Mouse (Mus musculus) embryonic stem cell, embryonic (primary cell): ENCODE results near the gene Rbpms2.

ENCODE experiments used
- CTCF ChIA-PET, 4 experiments: fragments of 300-600 bp in 2 of 4; fragments of 350-600 bp in 2 of 4; sonication (Branson Sonifier 250); formaldehyde crosslinking; loops; one replicate each; lab custom pipeline; 2022; ENCODE audit warnings: inconsistent platforms in 2 of 4; lab: Charles Lee
- POLR2A ChIA-PET, 4 experiments: fragments of 300-600 bp in 2 of 4; fragments of 350-600 bp in 2 of 4; sonication (Branson Sonifier 250); formaldehyde crosslinking; loops; one replicate each; lab custom pipeline; 2022; ENCODE audit warnings: antibody characterized with exemption in 4 of 4, inconsistent platforms in 1 of 4; lab: Charles Lee

Gene Rbpms2

DNA sequence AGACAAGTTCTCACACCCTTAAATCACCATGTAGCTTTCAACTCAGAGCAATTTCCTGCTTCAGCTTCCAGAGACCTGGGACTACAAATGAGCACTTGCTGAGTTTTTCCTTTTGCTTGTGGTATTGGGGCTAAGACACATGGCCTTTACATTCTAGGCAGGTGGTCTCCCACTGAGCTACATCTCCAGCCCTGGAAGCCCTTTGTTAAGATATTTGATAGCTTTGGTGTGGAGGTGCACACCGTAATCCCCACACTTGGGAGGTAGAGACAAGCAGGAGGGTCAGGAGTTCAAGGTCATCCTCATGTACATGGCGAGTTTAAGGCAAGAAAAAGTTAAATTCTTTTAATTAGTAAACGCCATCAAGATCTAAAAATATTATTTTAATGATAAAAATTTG is 52.7 kb downstream of the Rbpms2 start:
- CTCF ChIA-PET = interaction anchor here in 3 of 4 experiments (0.7 to 3.3 kb wide), 13 partner anchors 11 to 84 kb away, joined by 3 to 17 read pairs (median 6); no protein-coding TSS in a partner anchor
- POLR2A ChIA-PET = interaction anchor here (0.7 to 3.1 kb wide), 21 partner anchors 9 to 271 kb away, joined by 3 to 12 read pairs (median 4); partner anchors contain the start of genes Oaz2 (in 1 of the 4), Pif1 (in 1 of the 4), Plekho2 (in 1 of the 4) and Zfp609 (in 1 of the 4)

DNA sequence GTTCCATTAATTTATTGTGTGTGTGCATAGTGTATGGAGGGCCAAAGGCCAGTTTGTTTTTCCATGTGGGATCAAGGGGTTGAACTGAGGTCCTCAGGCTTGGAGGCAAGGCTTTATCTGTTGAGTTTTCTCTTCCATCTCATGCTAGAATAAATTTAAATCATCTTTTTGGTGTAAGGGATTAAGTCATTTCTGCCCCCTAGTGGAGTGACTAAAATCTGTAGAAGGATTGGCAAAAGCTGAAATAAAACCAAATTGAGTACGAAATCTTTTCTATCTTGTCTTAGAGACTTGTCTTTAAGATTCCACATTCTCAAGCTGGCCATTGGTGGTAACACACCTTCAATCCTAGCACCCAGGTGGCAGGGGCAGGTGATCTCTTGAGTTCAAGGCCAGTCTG is 53.5 kb downstream of the Rbpms2 start:
- ChIA-PET POLR2A (interaction anchor here in 3 of 4 experiments (0.6 to 3.1 kb wide), 13 partner anchors 9 to 97 kb away, joined by 3 to 12 read pairs (median 5); no protein-coding TSS in a partner anchor), CTCF (interaction anchor here (0.5 to 3.3 kb wide), 18 partner anchors 8 to 1237 kb away, joined by 3 to 17 read pairs (median 4); no protein-coding TSS in a partner anchor)

DNA sequence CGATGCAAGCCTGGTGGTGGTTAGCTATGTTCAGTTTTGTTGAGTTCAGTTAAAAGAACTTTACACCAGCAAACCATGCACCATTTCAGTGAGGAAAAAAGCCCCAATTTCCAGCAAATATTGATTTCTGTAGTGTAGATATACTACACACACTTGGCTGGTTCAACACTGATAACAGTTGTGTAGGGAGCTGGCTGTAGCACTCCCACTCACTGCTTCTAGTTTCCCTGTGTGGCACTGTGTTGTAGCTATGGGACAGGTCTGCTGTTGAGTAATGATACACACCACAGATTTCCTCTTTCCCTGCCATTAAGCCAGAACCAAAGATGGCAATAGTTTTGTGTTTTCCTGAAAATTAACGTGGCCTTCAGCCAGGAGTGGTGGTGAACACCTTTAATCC is 55.3 kb downstream of the Rbpms2 start:
- ChIA-PET POLR2A (interaction anchor here in 3 of 4 experiments (0.9 to 5.1 kb wide), 9 partner anchors 8 to 78 kb away, joined by 3 to 23 read pairs (median 4); no protein-coding TSS in a partner anchor), CTCF (interaction anchor here in 2 of 4 experiments (0.6 to 3.3 kb wide), 6 partner anchors 11 to 86 kb away, joined by 3 to 13 read pairs (median 4); partner anchors contain the start of gene Oaz2 (in 1 of the 2))

DNA sequence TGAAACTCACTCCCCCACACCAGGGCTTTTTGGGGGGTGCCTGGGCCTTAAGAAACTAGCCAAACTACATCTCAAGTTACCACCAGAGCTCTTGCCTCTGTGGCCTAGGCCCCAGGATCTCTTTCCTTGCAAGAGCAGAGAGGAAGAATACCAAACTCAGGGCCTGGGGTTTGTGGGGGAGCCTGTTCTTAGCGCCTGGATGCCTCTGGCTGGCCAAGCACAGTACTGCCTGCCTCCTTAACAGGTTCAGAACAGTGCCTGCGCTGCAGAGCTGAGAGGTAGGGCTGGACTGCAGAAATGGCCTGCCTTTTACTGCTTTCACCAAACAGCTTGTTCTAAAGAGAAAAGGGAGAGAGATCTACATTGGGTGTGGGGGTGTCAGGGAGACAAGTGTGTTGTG is 60.4 kb downstream of the Rbpms2 start:
- ChIA-PET CTCF (interaction anchor here in 1 of 4 experiments (0.5 kb wide), 1 partner anchor 91 kb away, joined by 6 read pairs; no protein-coding TSS in a partner anchor), POLR2A (interaction anchor here in 2 of 4 experiments (1.0 to 1.3 kb wide), 2 partner anchors 10 to 86 kb away, joined by 3 read pairs; no protein-coding TSS in a partner anchor)

DNA sequence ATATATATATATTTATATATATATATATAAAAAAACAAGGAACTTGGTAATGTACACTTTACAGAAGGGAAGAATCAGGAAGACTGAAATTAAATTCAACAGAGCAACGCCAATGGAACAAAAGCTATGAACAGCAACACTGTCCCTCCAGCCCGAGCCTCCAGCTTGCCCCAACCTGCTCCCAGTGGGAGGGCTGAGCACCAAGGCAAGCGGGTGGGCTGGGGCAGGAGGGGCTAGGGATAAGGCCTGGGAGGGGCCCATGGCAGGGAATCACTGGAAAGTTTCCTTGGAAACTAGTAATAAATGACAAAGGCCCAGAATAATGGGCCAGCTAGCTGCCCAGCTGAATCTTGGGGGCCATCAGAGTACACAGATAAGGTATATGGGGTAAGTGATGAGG is 63.0 kb downstream of the Rbpms2 start:
- POLR2A ChIA-PET = interaction anchor here (0.5 to 2.8 kb wide), 27 partner anchors 8 to 496 kb away, joined by 3 to 19 read pairs (median 4); partner anchors contain the start of genes Pif1 (in 1 of the 4) and Plekho2 (in 1 of the 4)
- CTCF ChIA-PET = interaction anchor here in 3 of 4 experiments (0.6 to 2.0 kb wide), 7 partner anchors 9 to 94 kb away, joined by 3 to 11 read pairs (median 4); no protein-coding TSS in a partner anchor

DNA sequence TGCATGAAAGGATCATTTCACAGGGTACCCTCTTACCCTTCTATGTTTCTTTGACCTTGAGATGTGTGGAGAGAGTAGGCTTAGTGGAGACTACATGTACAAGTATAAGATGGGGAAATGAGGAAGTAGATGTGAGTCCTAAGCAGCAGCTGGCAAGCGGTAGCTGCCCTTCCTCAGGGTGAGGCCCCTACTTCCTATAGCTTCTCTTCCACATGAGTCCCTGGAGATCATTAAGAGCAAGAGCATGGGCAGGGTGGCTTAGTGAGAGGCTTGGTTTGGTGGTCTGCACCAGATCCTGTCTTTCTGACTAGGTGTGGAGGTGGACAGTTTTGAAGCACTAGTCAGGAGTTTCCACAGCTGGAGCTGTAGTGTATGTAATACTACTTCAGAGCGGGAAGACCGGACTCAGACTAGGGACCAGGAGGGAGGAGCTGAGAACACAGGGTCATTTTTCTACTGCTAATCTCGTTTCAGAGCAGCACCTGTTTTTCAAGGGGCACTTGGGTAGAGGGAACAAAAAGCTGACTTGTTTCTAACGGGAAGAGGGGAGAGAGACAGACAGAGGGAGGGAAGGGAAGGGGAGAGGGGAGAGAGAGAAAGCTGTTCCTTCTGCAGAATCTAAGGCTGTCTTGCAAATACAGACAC is 63.6 kb downstream of the Rbpms2 start:
- ChIA-PET POLR2A (interaction anchor here (0.5 to 2.8 kb wide), 24 partner anchors 9 to 497 kb away, joined by 3 to 19 read pairs (median 4); partner anchors contain the start of gene Pif1 (in 1 of the 4)), CTCF (interaction anchor here in 3 of 4 experiments (0.6 to 2.0 kb wide), 9 partner anchors 10 to 311 kb away, joined by 3 to 14 read pairs (median 4); no protein-coding TSS in a partner anchor)

DNA sequence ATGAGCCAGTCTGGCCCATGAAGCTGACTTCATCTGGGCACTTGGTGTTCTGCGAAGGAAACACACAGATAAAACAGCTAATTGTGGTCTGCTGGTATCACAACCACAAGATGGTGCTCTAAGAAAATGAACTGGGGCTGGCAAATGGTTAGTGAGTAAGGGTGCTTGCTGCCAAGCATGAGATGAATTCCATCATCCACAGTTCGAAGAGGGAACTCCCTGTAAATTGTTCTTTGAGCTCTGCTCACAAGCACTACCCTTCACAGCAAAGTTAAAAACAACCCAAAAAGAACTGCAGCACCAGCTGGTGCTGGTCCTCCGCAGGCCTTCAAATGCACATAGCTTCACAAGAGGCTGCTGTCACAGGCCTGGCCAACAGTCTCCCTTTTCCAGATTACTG is 66.2 kb downstream of the Rbpms2 start:
- POLR2A ChIA-PET = interaction anchor here (0.5 to 1.3 kb wide), 9 partner anchors 19 to 580 kb away, joined by 3 to 6 read pairs (median 3); no protein-coding TSS in a partner anchor
- CTCF ChIA-PET = interaction anchor here (0.5 to 1.7 kb wide), 12 partner anchors 8 to 160 kb away, joined by 3 to 9 read pairs (median 4); no protein-coding TSS in a partner anchor

DNA sequence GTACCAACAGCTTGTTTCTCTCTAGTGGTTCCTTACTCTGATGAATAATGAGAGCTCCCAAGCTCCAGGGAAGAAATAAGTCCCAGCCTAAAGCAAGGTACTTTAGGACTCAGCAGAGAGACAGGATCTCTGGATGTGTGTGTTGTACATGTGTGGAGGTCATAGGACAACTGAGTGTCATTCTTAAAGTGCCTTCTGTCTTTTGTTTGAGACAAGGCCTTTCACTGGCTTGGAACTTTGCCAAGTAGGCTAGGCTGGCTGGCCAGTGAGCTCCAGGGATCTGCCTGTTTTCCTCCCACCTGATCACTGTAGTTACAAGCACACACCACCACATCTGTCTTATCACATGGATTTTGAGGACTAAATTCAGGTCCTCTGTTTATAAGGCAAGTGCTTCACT is 66.9 kb downstream of the Rbpms2 start:
- POLR2A ChIA-PET = interaction anchor here (0.5 to 1.5 kb wide), 10 partner anchors 16 to 579 kb away, joined by 3 to 6 read pairs (median 4); no protein-coding TSS in a partner anchor
- CTCF ChIA-PET = interaction anchor here (0.5 to 1.7 kb wide), 11 partner anchors 8 to 133 kb away, joined by 3 to 9 read pairs (median 4); no protein-coding TSS in a partner anchor

DNA sequence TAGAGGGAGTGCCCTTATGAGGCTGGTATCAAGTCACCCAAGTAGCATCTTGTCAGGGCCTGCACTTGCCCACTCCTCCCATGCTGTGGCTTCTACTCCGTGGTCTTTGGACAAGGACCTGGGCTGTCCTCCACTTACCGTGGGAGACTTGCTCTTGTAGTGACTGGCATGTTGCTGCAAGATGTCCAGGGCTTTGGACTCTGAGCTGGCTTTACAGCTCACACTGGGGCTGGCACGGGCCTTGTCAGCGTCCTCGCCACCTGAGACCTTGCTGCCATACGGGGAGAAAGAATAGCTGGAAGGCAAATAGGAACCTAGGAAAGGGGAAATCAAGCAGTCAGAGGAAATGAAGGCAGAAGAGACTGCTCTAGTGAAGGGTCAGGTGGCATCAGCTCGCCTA is 67.9 kb downstream of the Rbpms2 start:
- CTCF ChIA-PET = interaction anchor here in 2 of 4 experiments (0.5 to 1.3 kb wide), 3 partner anchors 21 to 99 kb away, joined by 3 to 9 read pairs (median 3); no protein-coding TSS in a partner anchor
- POLR2A ChIA-PET = interaction anchor here in 2 of 4 experiments (0.5 to 1.5 kb wide), 4 partner anchors 17 to 92 kb away, joined by 3 to 6 read pairs (median 4); no protein-coding TSS in a partner anchor

DNA sequence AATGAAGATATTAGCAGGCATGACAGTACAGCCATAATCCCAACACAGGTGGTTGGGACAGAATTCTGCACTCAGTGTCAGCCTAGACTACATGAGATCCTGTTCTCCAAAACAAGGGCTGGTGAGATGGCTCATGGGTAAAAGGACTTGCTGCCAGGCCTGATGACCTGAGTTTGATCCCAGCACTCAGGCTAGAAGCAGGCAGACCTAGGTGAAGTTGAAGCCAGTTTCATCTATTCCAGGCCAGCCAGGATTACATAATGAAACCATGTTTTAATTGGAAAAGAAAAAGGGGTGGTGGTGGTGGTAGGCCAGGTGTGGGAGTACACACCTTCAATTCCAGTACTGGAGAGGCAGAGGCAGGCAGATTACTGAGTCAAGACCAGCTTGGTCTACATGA is 68.5 kb downstream of the Rbpms2 start:
- ChIA-PET POLR2A (no interaction called here), CTCF (interaction anchor here in 1 of 4 experiments (1.3 kb wide), 1 partner anchor 99 kb away, joined by 9 read pairs; no protein-coding TSS in a partner anchor)

DNA sequence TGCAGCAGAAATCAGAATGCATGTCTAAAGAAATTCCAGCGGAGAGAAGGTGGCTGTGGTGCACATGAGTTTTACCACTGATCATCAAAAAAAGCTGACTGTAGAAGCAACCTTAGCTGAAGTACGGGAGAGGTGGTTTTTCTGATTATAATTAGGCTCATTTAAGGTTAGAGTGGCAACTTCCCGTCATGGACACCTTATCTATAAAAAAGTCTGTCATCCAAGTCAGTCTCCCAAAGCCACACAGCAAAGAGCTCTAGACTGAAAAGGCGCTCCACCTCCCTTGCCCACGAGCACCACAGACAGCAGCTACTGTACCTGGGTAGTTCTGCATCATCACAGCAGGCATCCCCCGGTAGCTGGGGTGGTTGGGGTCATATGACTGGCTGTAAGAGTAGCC is 71.1 kb downstream of the Rbpms2 start:
- POLR2A ChIA-PET = interaction anchor here in 3 of 4 experiments (0.6 to 2.0 kb wide), 13 partner anchors 9 to 208 kb away, joined by 3 to 6 read pairs (median 4); partner anchors contain the start of genes Csnk1g1 (in 1 of the 3) and Trip4 (in 1 of the 3)
- CTCF ChIA-PET = interaction anchor here in 2 of 4 experiments (1.1 to 2.3 kb wide), 4 partner anchors 95 to 1238 kb away, joined by 3 to 10 read pairs (median 4); no protein-coding TSS in a partner anchor

DNA sequence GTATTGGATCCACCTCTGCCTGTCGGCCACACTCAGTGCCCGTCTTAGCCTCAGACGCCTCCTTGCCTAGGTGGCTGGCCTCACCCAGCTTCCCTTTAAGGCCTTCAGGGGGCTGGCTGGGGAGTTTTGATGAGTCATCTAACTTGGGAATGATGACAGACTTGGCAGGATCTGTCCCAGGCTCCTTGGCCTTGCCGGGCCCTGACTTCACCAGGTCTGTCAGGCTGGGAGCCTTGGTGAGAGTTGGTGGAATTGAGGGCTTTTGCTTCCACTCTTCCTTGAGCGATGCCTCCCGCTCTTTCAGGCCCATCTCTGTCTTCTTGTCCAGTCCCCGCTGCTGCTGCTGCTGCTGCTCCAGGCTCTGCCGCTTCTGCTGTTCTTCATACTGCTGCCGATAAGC is 72.8 kb downstream of the Rbpms2 start:
- ChIA-PET CTCF (no interaction called here), POLR2A (interaction anchor here in 2 of 4 experiments (0.8 to 2.5 kb wide), 6 partner anchors 9 to 65 kb away, joined by 3 to 13 read pairs (median 4); no protein-coding TSS in a partner anchor)

DNA sequence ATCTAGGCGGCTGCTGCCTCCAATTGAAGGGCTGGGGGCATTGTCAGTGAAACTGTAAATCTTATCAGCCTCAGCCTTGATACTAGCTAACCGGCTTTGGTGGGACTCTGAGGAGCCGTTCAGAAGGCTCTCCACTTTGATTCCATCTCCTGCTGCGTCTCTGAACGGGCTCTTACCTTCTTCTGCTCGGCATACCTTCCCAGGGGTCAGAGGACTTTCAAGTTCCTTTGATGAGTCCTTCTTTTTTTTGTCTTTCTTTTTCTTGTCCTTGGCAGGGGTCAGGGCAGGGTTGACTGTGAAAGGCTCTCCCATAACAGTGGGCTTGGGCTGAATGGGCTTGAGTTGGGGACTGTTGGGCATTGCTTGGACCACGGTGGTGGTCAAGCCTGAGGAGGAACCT is 73.8 kb downstream of the Rbpms2 start:
- POLR2A ChIA-PET = interaction anchor here in 3 of 4 experiments (0.5 to 2.5 kb wide), 22 partner anchors 8 to 182 kb away, joined by 3 to 19 read pairs (median 4); no protein-coding TSS in a partner anchor
- CTCF ChIA-PET = interaction anchor here (0.7 to 2.8 kb wide), 9 partner anchors 7 to 105 kb away, joined by 3 to 9 read pairs (median 4); partner anchors contain the start of gene Oaz2 (in 1 of the 4)

DNA sequence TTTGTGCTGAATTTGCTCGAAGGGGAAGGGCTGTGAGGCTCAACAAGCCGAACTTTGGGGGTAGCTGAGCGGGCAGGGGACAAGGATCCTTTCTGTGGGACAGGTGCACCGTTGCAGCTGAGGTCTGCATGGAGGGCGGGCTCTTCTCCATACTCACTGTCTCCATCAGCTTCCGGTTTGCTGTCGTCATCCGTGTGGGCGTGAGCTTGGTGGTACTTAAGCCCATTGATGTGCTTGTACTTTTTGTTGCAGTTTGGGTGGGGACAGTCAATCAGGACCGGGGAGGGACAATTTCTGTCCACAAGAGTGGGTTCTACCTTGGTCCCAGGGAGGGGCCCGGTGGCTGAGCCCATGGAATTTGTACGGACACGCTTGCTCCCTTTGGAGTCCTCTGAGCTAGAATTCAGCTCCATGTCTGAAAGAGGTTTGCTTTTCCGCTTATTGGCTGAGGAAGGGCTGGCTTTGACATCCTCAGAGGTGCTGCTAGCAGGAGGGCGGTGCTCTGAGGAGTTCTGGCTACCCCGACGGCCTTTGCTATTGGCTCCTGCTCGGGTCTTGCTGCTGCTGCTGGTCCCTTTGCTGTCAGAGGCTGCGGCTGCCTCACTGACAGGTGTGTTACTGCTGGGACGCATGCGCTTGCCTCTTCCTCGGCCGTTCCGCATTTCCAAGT is 74.6 kb downstream of the Rbpms2 start:
- POLR2A ChIA-PET = interaction anchor here (0.6 to 2.5 kb wide), 27 partner anchors 10 to 181 kb away, joined by 3 to 19 read pairs (median 4); no protein-coding TSS in a partner anchor
- CTCF ChIA-PET = interaction anchor here (0.7 to 2.8 kb wide), 13 partner anchors 8 to 385 kb away, joined by 3 to 9 read pairs (median 4); partner anchors contain the start of gene Oaz2 (in 1 of the 4)
